Mouse (Mus musculus) retina, adult 2 months (tissue): ENCODE measurements around the gene Ap3m1.
"Not testable (repeated sequence)": the region's sequence is repeated elsewhere in the genome, so short reads cannot be mapped to it uniquely, and the experiment has no call there.

Experiments used
- DNase-seq: peaks from one replicate; pipeline ENCODE4 v3.0.0-alpha.2; 2012; ENCODE audit warnings: low read depth, low spot score

The Ap3m1 gene

GRCm38 (mm10) chr14:21052112-21052780 is at the start of gene Ap3m1, which contains the start of gene Adk:
TSS of gene Ap3m1 (minus strand) at chr14:21052508.
TSS of gene Adk (plus strand) at chr14:21052574.
- DNase-seq = peak; percentile 93

- DNase-seq = no peak
Observed at GRCm38 (mm10) chr14:21101562-21101961, 49.3 kb upstream of the Ap3m1 start.

GRCm38 (mm10) chr14:21100876-21101275 is 48.6 kb upstream of the Ap3m1 start:
- DNase-seq = no peak

- no peak for DNase-seq
Observed at GRCm38 (mm10) chr14:21099371-21099770, 47.1 kb upstream of the Ap3m1 start.

DNA sequence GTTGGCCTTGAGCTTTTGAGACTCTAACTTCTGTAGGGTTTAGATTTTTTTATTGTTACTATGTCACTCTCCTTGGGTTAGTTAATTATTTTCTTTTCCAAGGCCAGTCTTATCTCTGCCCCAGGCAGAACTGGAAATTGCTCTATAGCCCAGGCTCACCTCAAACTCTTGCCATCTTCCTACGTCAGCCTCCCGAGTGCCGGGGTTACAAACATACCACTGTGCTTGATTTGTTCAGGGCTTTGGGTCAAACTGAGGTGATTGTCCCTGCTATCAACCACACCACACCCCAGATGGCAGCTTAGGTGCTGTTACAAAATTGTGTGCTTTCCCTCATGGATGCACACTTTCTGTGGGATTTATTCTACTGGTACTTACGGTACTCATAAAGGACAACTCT is 44.4 kb upstream of the Ap3m1 start:
- no peak for DNase-seq

GRCm38 (mm10) chr14:21096279-21096678 is 44.0 kb upstream of the Ap3m1 start:
- DNase-seq = no peak

GRCm38 (mm10) chr14:21094161-21094560 is 41.9 kb upstream of the Ap3m1 start:
- DNase-seq = not testable (repeated sequence)

DNA sequence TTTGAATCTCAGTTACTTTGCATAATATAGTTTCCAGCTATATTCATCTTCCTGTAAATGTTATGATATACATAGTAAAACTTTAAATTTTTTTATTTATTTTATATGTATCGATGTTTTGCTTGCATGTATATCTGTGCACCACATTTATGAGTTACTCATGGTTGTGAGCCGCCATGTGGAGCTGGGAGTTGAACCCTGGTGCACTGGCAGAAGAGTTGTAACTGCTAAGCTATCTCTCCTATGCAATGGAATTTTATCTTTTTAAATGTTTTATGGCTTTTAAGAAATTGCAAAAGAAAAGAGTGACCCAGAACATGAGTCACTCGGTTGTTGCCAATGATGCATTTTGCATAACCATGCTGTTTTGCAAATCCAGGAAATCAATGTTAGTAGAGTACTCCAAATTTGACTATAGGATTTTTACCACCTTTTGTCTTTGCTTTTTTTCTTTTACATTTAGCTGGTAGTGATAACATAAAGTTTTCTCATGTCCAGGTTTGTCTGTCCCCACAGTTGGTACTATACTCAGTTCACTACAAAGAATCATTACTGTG is 38.7 kb upstream of the Ap3m1 start:
- DNase-seq = no peak

GRCm38 (mm10) chr14:21090400-21090799 is 38.1 kb upstream of the Ap3m1 start:
- DNase-seq = no peak

DNA sequence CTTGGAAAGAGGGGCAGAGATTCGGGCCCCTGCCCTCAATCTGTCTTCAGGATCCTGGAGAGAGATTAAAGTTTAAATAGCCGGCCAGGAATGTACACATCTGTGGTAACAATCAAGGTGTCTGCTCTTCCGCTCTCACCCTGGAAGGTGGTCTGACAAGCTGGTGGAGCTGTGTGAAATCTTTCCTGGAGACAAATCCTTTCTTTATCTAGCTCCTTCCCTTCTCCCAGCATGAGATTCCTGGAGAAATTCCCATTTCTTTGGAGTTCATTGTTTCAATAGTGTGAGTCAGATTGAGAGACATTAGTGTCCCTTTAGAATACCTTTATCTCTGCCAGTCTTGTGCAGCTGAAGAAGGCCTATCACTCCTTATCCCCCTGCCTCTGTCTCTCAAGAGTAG is 36.4 kb upstream of the Ap3m1 start:
- DNase-seq = no peak

- DNase-seq = no peak
Observed at GRCm38 (mm10) chr14:21087390-21088060, 35.2 kb upstream of the Ap3m1 start.

DNA sequence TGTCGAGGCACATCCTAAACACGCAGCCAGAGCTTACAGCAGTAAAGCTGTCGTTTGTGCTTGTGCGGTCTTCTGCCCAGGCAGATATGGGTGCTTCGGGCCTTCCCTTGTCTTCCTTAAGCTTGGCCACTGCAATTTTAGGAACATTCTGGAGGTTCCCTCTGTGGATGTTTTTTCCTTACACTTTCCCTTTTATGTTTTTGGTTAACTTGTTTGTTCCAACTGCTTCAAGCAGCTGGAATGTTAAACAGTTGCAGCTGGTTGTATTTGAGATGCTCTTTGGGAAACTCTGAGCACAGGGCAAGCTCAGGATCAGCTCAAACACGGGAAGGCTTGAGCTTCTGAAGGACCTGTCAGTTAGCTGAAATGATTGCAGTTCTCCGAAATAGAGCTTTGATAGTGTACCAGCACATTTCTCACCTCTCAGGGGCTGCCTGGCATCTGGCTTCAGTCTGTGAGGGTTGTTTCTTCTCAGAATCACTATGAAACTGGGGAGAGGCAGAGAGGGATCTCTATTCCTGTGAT is 34.6 kb upstream of the Ap3m1 start:
- DNase-seq = no peak

- DNase-seq = no peak
Observed at GRCm38 (mm10) chr14:21086106-21086505, 33.8 kb upstream of the Ap3m1 start.

- DNase-seq = no peak
Observed at GRCm38 (mm10) chr14:21085666-21086065, 33.4 kb upstream of the Ap3m1 start.

- no peak for DNase-seq
Observed at GRCm38 (mm10) chr14:21082823-21083222, 30.5 kb upstream of the Ap3m1 start.

DNA sequence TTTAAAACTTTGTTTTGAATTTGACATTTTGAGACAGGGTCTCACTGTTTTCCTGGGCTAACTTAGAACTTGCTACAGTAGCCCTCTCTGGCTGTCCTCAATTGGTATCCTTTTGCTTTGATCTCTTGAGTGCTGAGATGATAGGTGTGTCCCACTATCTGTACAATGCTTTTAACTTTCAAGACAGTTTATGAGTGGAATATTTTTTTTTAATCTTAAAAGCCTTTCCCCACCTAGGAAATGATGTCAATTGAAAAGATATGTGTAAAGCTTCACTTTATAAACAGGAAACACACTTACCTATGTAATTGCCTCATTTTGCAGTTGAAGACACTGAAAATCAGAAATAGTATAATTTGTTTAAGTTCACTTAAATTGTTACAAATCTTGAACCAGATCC is 26.2 kb upstream of the Ap3m1 start:
- no peak for DNase-seq

DNA sequence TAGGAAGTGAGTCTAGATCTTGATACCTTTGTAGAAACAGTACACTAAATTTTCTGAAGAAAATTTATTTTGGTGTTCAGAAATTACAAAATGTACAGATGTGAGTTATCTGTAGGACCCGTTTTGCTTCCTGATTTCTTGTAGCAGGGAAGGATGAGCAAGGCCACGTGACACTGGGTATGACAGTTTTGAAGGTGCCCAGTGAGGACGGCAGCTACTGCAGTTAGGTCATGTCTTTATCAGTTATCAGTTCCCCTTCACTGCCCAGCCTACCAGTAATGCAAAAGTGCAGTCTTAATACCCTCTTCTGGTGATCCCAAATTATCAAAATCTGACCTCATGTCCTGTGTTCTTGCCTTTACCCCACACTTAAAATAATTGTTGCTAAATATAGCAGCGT is 25.6 kb upstream of the Ap3m1 start:
- DNase-seq = no peak

GRCm38 (mm10) chr14:21076501-21077194 is 24.3 kb upstream of the Ap3m1 start:
- DNase-seq = no peak

DNA sequence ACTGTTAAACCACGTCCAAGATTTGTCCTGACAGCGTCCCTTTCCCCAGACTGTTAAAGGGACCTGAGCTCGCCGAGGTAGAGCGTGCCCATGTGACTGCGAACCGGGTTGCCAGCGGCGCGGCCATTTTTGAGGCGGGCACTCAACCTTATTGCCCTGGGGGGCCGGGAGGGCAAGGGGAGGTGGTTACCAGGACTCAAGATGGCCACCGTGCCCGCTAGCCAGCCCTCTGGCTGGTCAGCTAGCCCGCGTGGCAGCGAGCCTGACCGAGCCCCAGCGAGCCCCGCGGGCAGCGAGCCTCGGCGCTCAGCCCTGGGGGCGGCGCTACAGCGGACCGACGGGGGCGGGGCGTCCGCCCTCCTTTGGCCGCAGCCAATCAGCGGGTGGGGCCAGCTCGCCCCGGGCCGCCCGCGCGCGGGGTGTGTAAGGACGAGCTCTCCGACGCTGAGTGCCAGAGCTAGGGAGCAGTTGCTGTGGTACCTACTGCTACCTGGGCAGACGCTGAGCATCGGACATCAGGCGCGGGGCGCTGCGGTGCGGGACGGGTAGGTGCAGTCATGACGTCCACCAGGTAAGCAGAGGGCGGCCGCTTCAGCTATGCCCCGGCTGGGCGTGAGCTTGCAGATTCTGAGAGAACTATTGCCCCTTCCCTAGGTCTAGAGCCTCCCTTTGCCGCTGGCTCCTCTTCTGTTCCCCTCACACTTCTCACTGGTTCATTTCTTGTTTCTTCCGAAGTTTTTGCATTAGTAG is 23.6 kb upstream of the Ap3m1 start:
- DNase-seq = peak; percentile 85

DNA sequence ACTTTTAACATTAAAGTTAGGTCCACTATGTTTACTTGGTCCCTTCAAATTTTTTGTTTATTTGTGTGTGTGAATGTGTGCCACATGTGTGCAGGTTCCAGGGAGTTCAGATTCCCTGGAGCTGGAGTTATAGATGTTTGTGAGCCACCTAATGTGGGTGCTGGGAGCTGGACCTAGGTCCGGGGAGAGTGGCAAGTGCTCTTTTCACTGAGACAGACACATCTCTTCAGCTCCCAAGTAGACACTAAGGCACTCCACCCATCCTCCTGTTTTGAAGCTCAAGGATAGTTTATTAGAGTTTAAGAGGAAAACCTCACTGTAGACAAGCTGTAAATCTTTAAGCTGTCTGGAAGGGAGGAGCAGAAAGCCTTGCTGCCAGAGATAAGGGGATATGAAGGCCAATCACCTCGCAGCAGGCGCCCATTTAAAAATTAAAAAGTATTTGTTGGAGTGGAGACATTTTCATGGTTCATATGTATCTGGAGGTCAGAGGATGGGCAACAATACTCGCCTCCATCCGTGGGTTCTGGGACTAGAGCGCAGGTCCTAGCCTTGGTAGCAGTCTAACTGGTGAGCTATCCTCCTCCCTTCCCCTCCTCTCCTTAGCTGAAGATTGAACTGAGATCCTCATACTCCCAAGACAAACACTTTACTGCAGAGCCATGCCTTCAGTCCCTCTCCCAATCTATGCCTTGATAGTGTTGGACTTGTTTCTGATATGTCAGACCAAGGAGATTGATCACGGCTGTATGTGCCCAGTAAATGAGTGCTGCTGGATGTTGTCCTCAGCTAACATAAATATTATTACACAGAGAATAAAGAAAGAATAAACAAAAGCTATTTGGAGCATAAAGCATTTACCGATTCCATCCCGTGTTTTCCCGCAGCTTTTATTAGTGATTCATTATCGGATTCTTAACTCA is 22.4 kb upstream of the Ap3m1 start:
- DNase-seq = no peak
